Mouse (Mus musculus) cerebellum, adult 2 months (tissue): ENCODE measurements around the gene Rars2.

Experiments
- CTCF ChIP-seq: fragments of 200-500 bp; IDR thresholded peaks from 2 replicates; pipeline ENCODE4 v1.5.1; 2011; ENCODE audit warnings: low read depth, mild to moderate bottlenecking, control low read depth, low read length, moderate library complexity, borderline replicate concordance; ENCODE audit not compliant: insufficient read depth
- POLR2A ChIP-seq: fragments of 200-500 bp; IDR thresholded peaks from 2 replicates; pipeline ENCODE4 v1.6.1; 2011; ENCODE audit warnings: low read length, control low read depth, borderline replicate concordance; ENCODE audit not compliant: insufficient read depth

- TF ChIP-seq CTCF (no peak), POLR2A (no peak)
Measured at GRCm38 (mm10) chr4:34688021-34688420, 73.3 kb downstream of the Rars2 start.
